Mouse (Mus musculus) megakaryocyte, embryonic 14.5 days (primary cell): ENCODE results near the gene Prkar2b. TPM values are rescaled to one million over a fixed set of nuclear protein-coding genes. Genes with fewer than 3 reads are reported as not detected.

ENCODE experiments used
- H3K27me3 ChIP-seq: replicated peaks from 2 replicates; pipeline ENCODE3; 2012; ENCODE audit warnings: inconsistent platforms
- H3K36me3 ChIP-seq: replicated peaks from 2 replicates; pipeline ENCODE3; 2012; ENCODE audit warnings: low read length, inconsistent platforms, mixed read lengths
- H3K4me1 ChIP-seq: 2 replicates; pipeline ENCODE4 v1.6.1; 2012; ENCODE audit warnings: inconsistent platforms
- H3K4me3 ChIP-seq: replicated peaks from 2 replicates; pipeline ENCODE3; 2012; ENCODE audit warnings: moderate library complexity, mild to moderate bottlenecking, inconsistent platforms
- H3K9me3 ChIP-seq: 2 replicates; pipeline ENCODE4 v1.6.1; 2012; ENCODE audit warnings: inconsistent platforms
- FLI1 ChIP-seq: IDR thresholded peaks from 2 replicates; pipeline ENCODE4 v1.6.1; 2012; ENCODE audit warnings: low read length, inconsistent platforms, mixed read lengths
- GATA1 ChIP-seq: IDR thresholded peaks from 3 replicates; pipeline ENCODE4 v1.6.1; 2012; ENCODE audit warnings: mixed read lengths, low read length, inconsistent platforms, borderline replicate concordance
- polyA plus RNA-seq: library from polyadenylated mRNA; stranded (reverse); fragments of >175 nt; gene quantifications from 2 replicates; pipeline ENCODE4 v1.2.3, GENCODE M21; 2012; ENCODE audit warnings: low replicate concordance; ENCODE audit not compliant: insufficient read depth

Gene Prkar2b
- polyA plus RNA-seq, 1 experiment, result 158 TPM

DNA sequence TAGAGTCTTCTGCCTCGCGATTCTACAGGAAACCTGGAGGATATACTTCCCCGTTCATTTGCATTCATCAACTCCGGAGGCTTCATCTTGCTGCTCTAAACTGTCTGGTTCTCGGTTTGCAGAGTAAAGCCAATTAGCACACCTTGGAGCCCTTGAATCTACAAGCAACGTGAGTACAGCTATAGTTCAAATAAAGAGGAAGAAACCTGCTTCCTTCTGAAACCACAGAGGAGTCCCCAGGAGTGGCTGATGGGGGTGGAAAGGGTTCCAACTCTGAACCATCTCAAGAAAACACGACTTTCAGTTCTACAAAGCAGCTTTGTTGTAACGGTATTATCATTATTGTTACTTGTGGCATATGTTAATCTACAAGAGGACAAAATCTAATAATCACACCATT is 26.2 kb upstream of the Prkar2b start:
- peaks cover 35% of the 10 kb centered on the region for H3K9me3 ChIP-seq
- peaks cover 58% of the 10 kb centered on the region for H3K36me3 ChIP-seq
- H3K27me3 ChIP-seq, result no peaks in the 10 kb centered on the region
- TF ChIP-seq FLI1 (no peak), GATA1 (no peak)
- H3K4me3 ChIP-seq, result no peak overlapping the region
- H3K4me1 ChIP-seq, result peaks cover 90% of the 10 kb centered on the region

DNA sequence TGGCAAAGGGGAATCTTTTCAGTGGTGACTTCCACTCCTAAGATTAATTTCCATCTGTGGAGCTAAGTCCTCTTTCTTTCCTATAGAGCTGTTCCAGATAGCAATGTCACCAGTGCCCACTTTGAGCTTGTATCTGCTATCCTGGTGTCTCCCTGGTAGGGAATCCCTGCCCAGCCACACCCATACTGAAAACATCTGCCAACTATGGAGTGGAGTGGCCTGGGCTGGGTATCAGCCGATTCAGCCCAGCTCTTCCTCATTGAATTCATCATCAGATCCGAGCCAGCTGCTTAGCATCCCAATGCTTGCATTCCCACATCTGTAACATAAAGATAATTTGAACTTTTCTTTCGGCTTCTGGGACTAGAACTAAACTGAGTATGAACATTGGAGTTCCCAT is 25.8 kb upstream of the Prkar2b start:
- peaks cover 58% of the 10 kb centered on the region for H3K36me3 ChIP-seq
- no peak overlapping the region for H3K4me3 ChIP-seq
- TF ChIP-seq GATA1 (no peak), FLI1 (no peak)
- no peaks in the 10 kb centered on the region for H3K27me3 ChIP-seq
- H3K4me1 ChIP-seq, result peaks cover 90% of the 10 kb centered on the region
- H3K9me3 ChIP-seq, result peaks cover 38% of the 10 kb centered on the region

DNA sequence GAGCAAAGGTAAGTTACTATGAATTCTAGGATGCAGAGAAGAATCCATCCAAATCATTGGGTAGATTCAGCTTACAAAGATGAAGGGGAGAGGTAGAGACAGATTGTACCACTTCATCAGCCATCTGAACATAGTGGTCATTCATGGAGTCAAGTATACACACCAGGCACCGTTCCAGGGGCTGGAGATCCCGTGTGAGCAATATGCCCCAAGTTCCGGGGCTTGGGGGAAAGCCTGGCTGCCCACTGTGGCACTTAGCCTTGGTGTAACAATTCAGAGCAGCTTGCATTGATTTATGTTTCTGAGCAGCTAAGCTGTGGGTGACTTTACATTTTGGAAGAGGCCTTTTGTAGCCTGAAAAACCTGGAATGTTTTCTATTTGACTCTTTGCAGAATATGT is 24.8 kb upstream of the Prkar2b start:
- Histone ChIP-seq H3K4me3 (no peak overlapping the region), H3K4me1 (peaks cover 93% of the 10 kb centered on the region), H3K27me3 (no peaks in the 10 kb centered on the region), H3K36me3 (peaks cover 59% of the 10 kb centered on the region), H3K9me3 (peaks cover 33% of the 10 kb centered on the region)
- no peak for TF ChIP-seq FLI1
- no peak for TF ChIP-seq GATA1

DNA sequence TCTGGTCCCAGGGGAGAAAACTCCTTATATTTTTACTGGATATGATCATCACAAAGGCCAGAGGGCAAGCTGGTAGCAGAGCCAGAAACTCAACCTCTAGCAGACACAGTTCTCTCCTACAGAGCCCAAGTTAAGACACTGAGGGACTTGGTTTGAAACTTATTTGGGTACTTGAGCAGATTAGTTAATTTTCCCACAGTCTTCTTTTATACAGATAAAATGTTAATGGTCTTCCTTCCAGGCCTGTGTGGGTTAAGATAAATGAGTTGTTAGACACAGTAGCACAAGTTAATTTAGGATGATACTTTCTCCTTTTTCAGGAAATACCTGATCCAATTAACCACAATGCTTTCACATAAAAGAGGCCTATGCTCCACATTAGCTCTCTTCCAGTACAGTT is 24.1 kb upstream of the Prkar2b start:
- peaks cover 26% of the 10 kb centered on the region for H3K9me3 ChIP-seq
- peaks cover 59% of the 10 kb centered on the region for H3K36me3 ChIP-seq
- no peak for TF ChIP-seq GATA1
- TF ChIP-seq FLI1, result no peak
- peaks cover 94% of the 10 kb centered on the region for H3K4me1 ChIP-seq
- H3K27me3 ChIP-seq, result no peaks in the 10 kb centered on the region
- no peak overlapping the region for H3K4me3 ChIP-seq

DNA sequence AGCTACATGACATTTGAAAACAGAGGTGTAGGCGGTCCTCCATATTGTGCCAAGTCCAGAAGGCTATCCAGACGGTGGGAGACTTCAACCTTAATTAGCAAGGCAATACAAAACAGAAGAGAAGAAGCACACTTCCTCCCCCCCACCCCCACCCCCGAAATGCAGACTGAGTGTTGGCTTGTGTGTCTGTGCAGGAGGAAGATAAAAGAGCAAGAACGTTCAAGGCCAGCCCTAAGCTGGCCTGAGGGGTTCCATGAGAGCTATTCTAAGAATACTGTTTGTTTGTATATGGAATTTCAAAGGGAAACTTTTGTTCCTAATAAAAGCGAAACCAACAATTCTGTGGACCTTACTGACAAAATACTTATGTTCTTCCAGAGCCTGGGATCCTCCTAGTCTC is 23.5 kb upstream of the Prkar2b start:
- H3K4me1 ChIP-seq, result peaks cover 95% of the 10 kb centered on the region
- peaks cover 21% of the 10 kb centered on the region for H3K9me3 ChIP-seq
- H3K4me3 ChIP-seq, result no peak overlapping the region
- H3K36me3 ChIP-seq, result peaks cover 55% of the 10 kb centered on the region
- H3K27me3 ChIP-seq, result no peaks in the 10 kb centered on the region
- TF ChIP-seq FLI1 (no peak), GATA1 (no peak)

DNA sequence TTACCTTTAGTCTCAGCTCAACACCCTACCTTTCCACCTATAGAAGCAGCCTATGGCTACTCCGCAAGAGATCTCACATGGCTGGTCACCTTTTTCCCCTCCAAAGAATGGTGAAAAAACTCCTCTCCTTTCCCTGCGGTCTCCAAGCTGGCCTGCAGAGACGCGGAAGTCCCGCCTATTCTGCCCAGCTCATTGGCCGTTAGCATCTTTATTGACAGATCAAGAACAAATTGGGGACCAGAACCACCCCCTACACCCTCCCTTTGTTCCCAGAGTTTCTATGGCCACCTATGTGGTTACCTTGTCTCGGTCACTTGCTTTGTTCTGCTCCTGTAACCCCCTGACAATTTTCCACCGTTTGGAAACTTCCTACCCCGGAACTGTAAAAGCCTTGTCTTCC is 19.6 kb upstream of the Prkar2b start:
- H3K27me3 ChIP-seq, result no peaks in the 10 kb centered on the region
- TF ChIP-seq FLI1 (no peak), GATA1 (no peak)
- no peak overlapping the region for H3K4me3 ChIP-seq
- H3K4me1 ChIP-seq, result peaks cover 93% of the 10 kb centered on the region
- H3K9me3 ChIP-seq, result peaks cover 20% of the 10 kb centered on the region
- H3K36me3 ChIP-seq, result peaks cover 62% of the 10 kb centered on the region

DNA sequence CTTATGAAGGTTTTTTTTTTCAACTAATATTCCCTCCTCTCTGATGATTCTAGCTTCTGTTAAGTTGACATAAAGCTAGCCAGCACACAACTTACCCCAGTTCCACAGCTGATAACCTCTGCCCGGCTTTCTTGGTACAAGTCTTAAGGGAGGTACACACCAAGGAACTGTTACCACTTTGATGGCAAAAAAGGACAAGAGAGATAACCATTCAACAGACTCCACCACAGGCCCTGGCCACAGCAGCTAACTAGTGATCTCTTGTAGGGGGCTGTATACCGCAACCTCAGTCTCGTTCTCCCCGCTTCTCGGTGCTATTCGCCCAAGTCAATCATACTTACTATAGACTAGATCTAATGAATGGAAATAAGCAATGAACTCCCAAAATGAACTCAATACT is 16.3 kb upstream of the Prkar2b start:
- Histone ChIP-seq H3K4me3 (no peak overlapping the region), H3K9me3 (peaks cover 12% of the 10 kb centered on the region), H3K36me3 (peaks cover 56% of the 10 kb centered on the region), H3K27me3 (no peaks in the 10 kb centered on the region), H3K4me1 (peaks cover 87% of the 10 kb centered on the region)
- TF ChIP-seq GATA1 (no peak), FLI1 (no peak)

DNA sequence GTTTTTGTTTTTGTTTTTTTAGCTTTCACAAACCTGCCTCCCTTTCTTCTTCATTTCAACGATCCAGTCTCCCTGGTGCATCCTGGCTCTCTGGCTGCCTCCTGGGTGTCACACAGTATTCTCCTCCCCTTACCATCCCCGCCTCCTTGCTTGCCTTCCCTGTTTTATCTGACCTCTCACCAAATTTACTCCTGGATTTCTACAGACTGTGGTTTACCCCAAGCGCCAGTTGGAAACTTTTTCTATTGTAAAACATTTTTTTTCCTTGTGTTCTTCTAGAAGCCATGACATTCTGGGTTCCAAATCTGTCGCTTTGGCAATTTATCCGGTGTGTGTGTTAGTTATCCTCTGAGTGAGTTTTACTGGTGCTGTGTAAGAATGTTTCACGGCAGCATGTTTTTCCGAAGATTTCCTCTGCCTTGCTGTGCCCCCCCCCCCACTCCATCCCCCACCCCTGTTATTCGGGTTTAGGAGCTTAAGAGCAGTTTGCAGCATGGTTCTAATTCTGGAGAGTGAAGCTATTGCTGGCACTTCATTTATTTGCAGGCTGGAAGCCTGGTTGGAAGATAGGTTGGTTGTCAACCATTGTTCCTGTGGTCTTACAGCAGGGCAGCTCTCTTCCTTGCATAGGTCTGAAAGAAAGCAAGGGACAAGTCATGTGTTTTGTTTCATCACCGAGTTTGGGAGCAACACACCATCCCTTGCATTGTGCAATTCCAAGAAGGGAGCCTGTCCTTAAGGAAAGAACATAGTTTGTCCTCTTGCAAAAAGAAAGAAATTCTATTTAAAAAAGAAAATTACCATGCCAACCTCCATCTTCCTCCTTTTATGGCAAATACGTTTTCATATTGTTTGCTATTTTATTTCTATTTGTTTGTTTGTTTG is 15.0 kb upstream of the Prkar2b start:
- Histone ChIP-seq H3K4me3 (no peak overlapping the region), H3K27me3 (no peaks in the 10 kb centered on the region), H3K36me3 (peaks cover 50% of the 10 kb centered on the region), H3K9me3 (0 out of 2 replicates have a peak, but pooled peaks cover 3% of the 10 kb centered on the region), H3K4me1 (peaks cover 83% of the 10 kb centered on the region)
- TF ChIP-seq FLI1 (no peak), GATA1 (no peak)

DNA sequence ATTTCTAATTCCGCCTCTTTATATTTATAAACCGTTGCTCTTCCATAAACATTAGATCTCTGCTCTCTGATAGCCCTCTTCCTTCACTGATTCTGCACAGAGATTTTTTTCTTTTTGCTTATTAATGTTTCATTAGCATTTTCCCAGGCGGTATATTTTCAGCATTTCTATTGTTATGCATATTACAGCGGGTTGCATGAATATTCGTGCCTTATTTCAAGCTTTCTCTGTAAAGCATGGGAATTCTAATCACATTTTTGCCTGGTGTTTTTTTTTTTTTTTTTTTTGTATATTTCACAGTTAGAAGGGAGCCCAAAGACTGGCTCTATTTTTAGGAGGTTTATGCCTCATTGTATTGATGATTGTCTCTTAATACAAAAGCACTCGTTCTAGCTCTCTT is 13.2 kb upstream of the Prkar2b start:
- TF ChIP-seq FLI1 (no peak), GATA1 (no peak)
- Histone ChIP-seq H3K27me3 (no peaks in the 10 kb centered on the region), H3K4me1 (peaks cover 73% of the 10 kb centered on the region), H3K4me3 (no peak overlapping the region), H3K36me3 (peaks cover 41% of the 10 kb centered on the region), H3K9me3 (0 out of 2 replicates have a peak, but pooled peaks cover 3% of the 10 kb centered on the region)

DNA sequence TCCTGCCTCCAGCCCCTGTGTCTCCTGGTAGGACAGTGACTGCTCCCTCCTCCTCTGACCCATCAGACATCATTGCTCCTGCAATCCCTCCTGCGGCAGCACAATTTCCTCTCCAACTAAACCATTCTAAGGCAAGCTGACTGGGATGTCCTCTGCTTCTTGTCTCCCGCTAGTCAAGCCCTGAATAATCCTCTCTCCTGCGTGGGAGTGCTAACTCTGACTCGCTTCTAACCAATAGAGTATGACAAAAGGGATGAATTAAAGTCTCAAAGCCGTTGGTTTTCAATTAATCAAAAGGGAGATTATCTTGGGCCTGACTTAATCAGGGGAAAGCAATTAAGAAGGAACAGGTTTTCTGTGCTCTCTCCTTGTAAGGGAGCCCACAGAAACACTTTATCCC is 4.9 kb upstream of the Prkar2b start:
- Histone ChIP-seq H3K4me3 (peak overlapping the region; percentile 81), H3K9me3 (no peaks in the 10 kb centered on the region), H3K36me3 (peaks cover 12% of the 10 kb centered on the region), H3K4me1 (peaks cover 71% of the 10 kb centered on the region), H3K27me3 (no peaks in the 10 kb centered on the region)
- TF ChIP-seq GATA1 (no peak), FLI1 (no peak)
